Mouse (Mus musculus) liver, postnatal 0 days (tissue): ENCODE data around the gene Zbtb9.

Experiments
- CTCF ChIP-seq: sonication (generic); IDR thresholded peaks from 2 replicates; pipeline ENCODE4 v1.5.1; 2016; ENCODE audit warnings: antibody characterized with exemption, low read depth
- EP300 ChIP-seq: IDR thresholded peaks from 2 replicates; pipeline ENCODE4 v1.6.1; 2016; ENCODE audit warnings: antibody characterized with exemption, low read depth, mild to moderate bottlenecking

GRCm38 (mm10) chr17:27041787-27042055, 68.8 kb downstream of the Zbtb9 start:
- TF ChIP-seq CTCF, result no peak
- no peak for TF ChIP-seq EP300
